Mouse (Mus musculus): Measurements from ENCODE around the gene Ppm1h. TPM values are rescaled to one million over a fixed set of nuclear protein-coding genes. Genes with fewer than 3 reads are reported as not detected.

Ppm1h gene
- total RNA-seq, 2 experiments from 2014 or later: 1.9 to 3.3 TPM

GRCm38 (mm10) chr10:122739037-122739436 lies 60.5 kb downstream of the Ppm1h start:
- DNase-seq: no peak

DNA sequence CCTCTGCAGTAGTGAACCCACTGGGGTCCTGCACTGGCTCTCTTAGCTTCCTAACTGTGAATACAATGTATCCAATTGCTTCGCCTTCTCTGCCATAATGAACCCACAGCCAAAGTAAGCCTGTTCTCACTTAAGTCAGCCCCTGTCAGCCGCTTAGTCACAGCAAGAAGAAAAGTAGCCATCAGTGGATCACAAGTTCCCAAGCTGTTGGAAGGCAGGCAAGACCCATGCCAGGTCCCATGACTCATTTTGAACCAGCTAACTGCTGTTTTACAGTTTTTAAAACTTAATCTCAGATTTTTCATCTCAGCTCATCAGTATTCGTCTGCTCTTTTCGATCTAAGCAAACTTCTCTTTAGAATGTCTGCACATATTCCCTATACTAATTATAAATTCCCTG lies 61.6 kb downstream of the Ppm1h start:
- no peak for DNase-seq
- intact Hi-C loops (cut with DNase I; ENCODE audit: low total_unique reads): no loop called here

More at GRCm38 (mm10) chr10:122739037-122739436, 60.5 kb downstream of the Ppm1h start:
- intact Hi-C loops (cut with DNase I; ENCODE audit: low total_unique reads): no loop called here

DNA sequence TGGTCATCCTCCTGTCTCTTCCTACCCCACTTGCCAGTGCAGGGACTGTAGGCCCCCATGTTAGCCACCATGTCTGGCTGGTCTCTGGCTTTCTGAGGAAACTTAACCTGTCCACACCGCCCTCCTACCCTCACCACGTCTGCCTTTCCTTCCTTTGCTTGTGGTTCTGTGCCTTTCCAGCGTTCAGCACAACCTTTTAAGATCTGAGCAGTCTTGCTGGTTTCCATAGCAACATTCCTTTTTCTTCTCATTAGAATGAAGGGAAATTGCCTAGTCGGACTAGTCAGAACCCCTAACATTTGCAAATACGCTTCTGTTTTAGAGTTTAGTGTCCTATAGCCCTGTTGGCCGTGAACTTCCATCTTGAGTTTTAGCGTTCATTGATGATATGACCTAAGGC lies 62.6 kb downstream of the Ppm1h start:
- no peak for DNase-seq
- intact Hi-C loops (cut with DNase I; ENCODE audit: low total_unique reads): no loop called here

DNA sequence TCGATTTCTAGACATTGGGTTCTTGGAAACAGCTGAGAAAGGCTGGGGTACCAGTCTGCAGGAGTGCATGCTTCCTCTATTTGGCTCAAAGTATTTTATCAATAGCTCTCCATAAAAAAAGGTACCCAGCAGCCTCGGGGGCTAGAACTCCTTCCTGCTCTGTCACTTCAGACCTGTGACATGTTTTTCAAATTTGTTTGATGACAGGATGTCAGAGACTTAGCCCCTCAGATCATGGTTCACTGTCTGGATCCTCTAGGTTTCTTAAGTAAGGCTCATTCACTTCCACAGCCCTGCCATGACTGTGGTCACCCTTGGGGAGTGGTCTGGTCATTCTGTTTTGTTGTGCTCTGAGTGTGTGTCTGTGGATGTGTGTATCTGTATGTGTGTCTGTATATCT lies 63.6 kb downstream of the Ppm1h start:
- intact Hi-C loops (cut with DNase I; ENCODE audit: low total_unique reads): no loop called here
- DNase-seq: no peak

DNA sequence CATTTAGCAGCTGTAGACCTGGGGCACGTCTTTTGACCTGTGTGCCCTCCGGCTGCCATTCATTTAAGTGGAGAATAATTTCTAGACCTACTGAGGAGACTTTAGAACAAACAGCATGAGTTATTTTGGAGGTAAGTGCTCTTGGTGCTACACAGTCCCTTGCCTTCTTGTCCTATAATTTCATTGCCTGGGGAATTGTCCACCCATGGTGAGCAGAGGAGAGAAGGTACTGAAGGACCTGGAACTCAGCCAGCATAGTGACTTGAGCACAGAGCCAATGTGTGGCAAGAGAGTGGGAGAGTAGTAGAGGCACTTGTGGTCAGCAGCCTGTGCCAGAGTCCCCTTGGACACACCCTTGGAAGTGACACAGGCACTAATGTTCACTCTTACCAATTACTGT lies 64.8 kb downstream of the Ppm1h start:
- intact Hi-C loops (cut with DNase I; ENCODE audit: low total_unique reads): no loop called here
- no peak for DNase-seq

DNA sequence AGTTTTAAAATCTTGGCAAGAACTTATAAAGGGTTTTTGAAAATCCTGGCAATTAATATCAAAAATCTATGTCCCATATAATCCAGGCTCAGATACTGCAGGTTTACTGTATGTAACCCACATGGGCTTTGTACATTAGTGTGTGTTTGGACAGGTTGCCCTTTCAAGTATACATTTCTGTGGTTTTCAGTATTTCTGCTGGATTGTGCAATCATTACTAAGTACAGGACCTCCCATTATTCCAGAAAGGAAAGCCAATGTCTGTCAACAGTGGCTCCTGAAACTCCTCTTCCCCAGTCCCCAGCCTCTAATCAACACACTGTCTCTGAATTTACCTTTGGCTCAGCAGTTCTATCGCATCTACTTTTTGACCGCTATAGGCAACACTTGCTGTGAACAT lies 66.4 kb downstream of the Ppm1h start:
- intact Hi-C loops (cut with DNase I; ENCODE audit: low total_unique reads): no loop called here
- DNase-seq: no peak

GRCm38 (mm10) chr10:122746211-122746610 lies 67.6 kb downstream of the Ppm1h start:
- intact Hi-C loops (cut with DNase I; ENCODE audit: low total_unique reads): no loop called here
- DNase-seq: no peak

DNA sequence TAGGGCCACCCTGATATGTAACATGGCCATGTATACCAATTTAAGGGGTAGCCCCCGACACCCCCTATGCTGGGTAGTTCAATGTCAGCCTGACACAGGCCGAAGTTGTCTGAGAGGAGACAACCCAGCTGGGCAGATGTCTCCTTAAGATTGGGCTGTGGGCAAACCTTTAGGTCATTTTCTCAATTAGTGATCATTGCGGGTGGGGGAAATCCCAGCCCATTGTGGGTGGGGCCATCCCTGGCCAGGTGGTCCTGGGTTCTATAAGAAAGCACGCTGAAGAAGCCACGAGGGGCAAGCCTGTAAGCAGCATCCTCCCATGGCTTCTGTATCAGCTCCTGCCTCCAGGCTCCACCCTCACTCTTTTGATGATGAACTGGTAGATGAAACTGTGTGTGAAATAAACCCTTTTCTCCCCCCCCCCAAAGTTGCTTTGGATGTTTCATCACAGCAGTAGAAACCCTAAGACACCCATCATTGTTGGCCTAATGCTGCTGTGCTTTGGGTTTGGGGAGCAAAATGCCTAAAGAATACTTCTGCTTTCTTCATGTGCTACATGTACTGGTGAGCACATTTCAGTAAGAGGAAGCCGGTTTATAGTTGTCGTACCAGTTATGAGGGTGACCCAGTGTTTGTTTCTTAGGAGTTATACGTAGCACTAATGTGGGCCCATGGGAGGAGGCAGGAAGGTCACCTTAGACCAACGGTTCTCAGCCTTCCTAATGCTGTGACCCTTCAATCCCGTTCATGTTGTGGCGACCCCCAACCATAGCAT lies 68.8 kb downstream of the Ppm1h start:
- intact Hi-C loops (cut with DNase I; ENCODE audit: low total_unique reads): no loop called here
- no peak for DNase-seq

DNA sequence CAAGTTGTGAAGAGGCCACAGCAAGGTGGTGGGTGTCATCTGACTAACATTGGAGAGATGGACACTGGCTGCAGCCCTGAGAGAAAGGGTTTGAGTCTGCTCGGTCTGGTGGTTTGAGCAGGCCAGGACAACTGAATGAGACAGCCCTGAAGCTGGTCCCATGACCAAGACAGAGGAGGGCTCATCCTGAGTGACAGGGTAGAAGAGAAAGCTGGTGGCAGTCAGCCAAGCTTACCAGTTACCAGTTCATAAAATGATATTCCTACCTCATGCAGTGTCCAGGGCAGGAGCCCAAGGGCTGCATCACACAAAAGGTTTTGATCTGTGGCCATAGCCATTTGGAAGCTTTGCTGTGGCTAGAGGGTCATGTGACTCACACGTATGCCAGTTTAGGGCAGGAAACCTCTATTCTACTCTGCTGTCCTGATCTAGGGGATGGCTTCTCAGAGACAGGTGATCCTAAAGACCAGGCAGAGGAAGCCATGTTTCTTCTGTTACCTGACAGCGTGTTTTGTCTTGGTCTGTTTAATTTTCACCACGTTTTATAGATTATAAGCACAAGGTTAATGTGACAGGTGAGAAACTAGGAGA lies 69.9 kb downstream of the Ppm1h start:
- intact Hi-C loops (cut with DNase I; ENCODE audit: low total_unique reads): no loop called here
- DNase-seq: no peak

DNA sequence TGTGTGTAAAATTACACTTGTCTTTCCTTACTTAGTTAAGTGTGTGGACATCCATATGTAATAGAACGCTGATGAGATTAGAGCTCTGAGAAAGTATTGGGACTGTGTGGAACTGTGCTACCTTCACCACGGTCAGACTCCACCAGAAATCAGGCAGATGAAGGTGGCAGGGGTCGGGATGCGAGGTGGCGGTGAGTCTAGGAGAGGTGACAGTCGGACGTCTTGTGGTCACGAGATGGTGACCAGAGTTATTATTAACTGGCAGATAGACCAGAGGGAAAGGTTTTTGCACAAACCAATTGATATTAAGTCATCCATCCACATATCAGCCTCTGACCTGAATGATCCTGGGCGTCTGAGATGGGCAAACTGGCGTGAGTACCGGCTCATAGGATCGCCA lies 70.5 kb downstream of the Ppm1h start:
- DNase-seq: no peak
- intact Hi-C loops (cut with DNase I; ENCODE audit: low total_unique reads): no loop called here

- intact Hi-C loops (cut with DNase I; ENCODE audit: low total_unique reads): no loop called here
- DNase-seq: no peak
These were observed 71.3 kb downstream of the Ppm1h start for GRCm38 (mm10) chr10:122749876-122750275.

GRCm38 (mm10) chr10:122752950-122753923 lies 74.7 kb downstream of the Ppm1h start:
- DNase-seq: no peak
- intact Hi-C loops (cut with DNase I; ENCODE audit: low total_unique reads): no loop called here

DNA sequence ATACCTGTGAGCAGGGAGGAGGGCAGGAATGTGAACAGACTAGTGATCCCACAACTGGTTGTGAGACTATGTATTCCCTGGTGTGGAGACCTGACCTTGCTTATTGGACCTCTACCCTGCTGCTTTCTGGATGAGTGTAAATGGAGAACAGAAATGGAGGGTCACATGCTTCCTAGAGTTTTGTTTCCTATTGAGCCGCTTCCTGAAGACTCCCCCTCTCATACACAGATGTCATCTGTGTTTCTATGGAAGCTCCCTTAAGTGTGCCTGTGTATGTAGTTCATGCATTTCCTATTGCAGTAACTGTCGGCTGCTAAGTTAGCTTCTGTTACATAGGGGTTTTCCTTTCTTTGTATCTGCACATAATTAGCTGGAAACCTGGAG lies 75.4 kb downstream of the Ppm1h start:
- DNase-seq: no peak
- intact Hi-C loops (cut with DNase I; ENCODE audit: low total_unique reads): no loop called here

DNA sequence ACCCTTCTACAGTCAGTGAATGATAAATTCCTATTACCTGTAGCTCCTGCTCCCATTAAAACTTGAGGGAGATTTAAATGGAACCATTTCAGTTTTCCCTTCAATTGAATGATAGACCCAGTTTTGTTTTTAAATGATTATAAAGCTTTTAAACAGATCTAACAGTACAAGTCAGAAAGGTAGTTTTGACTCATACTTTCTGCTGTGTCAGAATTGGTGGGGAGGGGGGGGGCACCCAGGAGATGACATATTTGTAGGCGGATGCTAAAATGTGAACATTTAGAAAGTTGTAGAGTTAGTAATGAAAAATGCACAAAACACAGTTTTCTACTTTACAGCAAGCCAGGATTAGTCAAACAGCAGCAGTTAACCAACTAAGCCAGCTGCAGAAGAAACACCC lies 76.4 kb downstream of the Ppm1h start:
- intact Hi-C loops (cut with DNase I; ENCODE audit: low total_unique reads): no loop called here
- DNase-seq: no peak

- intact Hi-C loops (cut with DNase I; ENCODE audit: low total_unique reads): no loop called here
- no peak for DNase-seq
These were observed 78.4 kb downstream of the Ppm1h start for GRCm38 (mm10) chr10:122756879-122757530.

DNA sequence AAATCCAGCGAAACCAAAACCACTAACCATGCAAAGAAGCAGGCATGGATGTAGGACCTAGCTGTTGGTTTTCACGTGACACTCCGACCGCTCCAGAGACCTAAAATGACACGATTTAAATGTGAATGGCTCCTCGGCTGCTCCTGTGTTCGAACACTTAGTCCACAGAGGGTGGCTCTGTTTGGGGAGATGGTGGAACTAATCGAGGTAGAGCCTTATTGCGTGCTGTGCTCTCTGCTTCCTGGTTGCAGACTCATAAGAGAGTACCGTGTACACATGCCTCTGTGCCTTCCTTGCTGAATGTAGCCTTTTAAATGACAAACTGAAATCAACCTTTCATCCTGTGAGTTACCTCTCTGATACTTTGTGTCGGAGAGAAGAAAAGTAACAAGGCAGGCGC lies 79.2 kb downstream of the Ppm1h start:
- DNase-seq: no peak
- intact Hi-C loops (cut with DNase I; ENCODE audit: low total_unique reads): no loop called here

GRCm38 (mm10) chr10:122758346-122758745 lies 79.8 kb downstream of the Ppm1h start:
- intact Hi-C loops (cut with DNase I; ENCODE audit: low total_unique reads): no loop called here
- no peak for DNase-seq

- DNase-seq: no peak
- intact Hi-C loops (cut with DNase I; ENCODE audit: low total_unique reads): no loop called here
These were observed 81.2 kb downstream of the Ppm1h start for GRCm38 (mm10) chr10:122759729-122760128.

DNA sequence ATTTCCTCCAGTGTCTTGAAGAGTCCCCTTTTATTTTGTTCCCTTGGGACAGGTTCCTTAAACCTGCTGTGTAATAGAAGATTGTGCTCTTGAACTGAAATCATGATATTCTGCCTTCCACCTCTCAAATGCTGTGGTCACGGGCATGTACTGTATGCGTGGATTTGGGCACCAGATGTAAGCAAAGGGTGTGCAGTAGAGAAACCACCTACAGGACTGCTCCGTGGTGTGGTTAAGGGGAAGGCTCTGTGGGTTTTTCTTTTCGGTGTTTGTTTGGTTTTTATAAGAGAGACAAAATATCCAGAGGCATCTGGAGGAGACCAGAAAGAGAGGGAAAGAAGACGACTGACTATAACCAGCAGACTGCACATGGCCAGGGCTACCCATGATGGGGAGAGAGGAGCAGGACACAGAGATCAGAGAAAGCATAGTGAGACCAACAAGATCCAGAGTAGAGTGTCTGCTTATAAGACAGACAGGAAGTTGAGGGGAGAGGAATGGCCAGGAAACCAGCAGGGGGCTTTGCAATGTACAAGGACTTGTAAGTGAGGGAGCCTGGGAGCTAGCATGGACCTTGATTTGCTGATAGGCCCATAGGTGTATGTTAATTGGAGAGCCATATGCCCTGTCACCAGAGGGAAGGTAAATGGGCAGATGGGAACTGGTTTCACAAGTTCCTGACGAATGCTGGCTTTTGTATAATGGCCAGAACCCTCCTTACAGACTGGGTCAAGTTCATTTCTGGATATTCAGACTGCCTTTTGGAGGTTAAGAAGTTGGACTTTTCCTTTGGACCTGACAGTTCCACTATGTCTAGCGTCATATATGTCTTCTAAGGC lies 82.1 kb downstream of the Ppm1h start:
- intact Hi-C loops (cut with DNase I; ENCODE audit: low total_unique reads): no loop called here
- DNase-seq: no peak

All from gastrocnemius, postnatal 14 days (tissue).